Mouse (Mus musculus): ENCODE measurements around the gene Eef1akmt1. TPM values are rescaled to one million over a fixed set of nuclear protein-coding genes. Genes with fewer than 3 reads are reported as not detected.
A peak's percentile ranks its signal among the peaks of the same experiment; 100 is the strongest.

The Eef1akmt1 gene
- total RNA-seq (2012; rRNA removed) = 40.6 and 44.0 TPM in 2 replicates
- 10 to 100 TPM in 1 of 2 experiments, not detected in 1; 51.0 TPM for polyA plus RNA-seq (2012; ENCODE audit: insufficient read depth in 1 of 2, insufficient read length in 2 of 2, low read depth in 1 of 2, low replicate concordance in 2 of 2, missing spikeins in 1 of 2)

- H3K9ac ChIP-seq (ENCODE audit: control insufficient read depth, low read depth, low read length, poor library complexity, severe bottlenecking) = peak within 1 kb of the TSS; percentile 76
- peaks cover 0 to 12% of the 10 kb centered on the region in 2 experiments; a peak in 3 of 4 replicates for H3K36me3 ChIP-seq (ENCODE audit: control insufficient read depth in 1 of 2, insufficient read depth in 2 of 2, low read length in 2 of 2)
- peaks cover 6 to 16% of the 10 kb centered on the region in 2 experiments for H3K4me1 ChIP-seq (ENCODE audit: control insufficient read depth in 1 of 2, insufficient read depth in 2 of 2, low read length in 2 of 2)
- no peaks in the 10 kb centered on the region for H3K27me3 ChIP-seq (ENCODE audit: control insufficient read depth in 1 of 2, insufficient read depth in 2 of 2, low read length in 2 of 2)
- H3K27ac ChIP-seq (ENCODE audit: control insufficient read depth, low read depth, low read length) = peak within 1 kb of the TSS; percentile 78
- no peaks in the 10 kb centered on the region; the same call in 1 of the 2 replicates for H3K79me2 ChIP-seq (ENCODE audit: control insufficient read depth, insufficient read depth, low read length, poor library complexity)
- H3K4me3 ChIP-seq (ENCODE audit: control insufficient read depth in 1 of 2, insufficient read depth in 1 of 2, low read depth in 2 of 2, low read length in 2 of 2) = peak within 1 kb of the TSS; percentile 77 to 90
- no peaks in the 10 kb centered on the region for H3K9me3 ChIP-seq (replicated peaks; ENCODE audit: insufficient read depth, low read length)
- peak; percentile 96 for DNase-seq (ENCODE audit: low read depth, low spot score)
- TF ChIP-seq CHD2 (IDR thresholded peaks at IDR 0.05; ENCODE audit: low read length) (peak; percentile 65), SMC3 (IDR thresholded peaks at IDR 0.05; ENCODE audit: low read depth, low read length) (no peak; the same call in 1 of the 2 replicates), GABPA (IDR thresholded peaks at IDR 0.05; ENCODE audit: low read depth, low read length) (no peak), CTCF (IDR thresholded peaks at IDR 0.05 in 2 of 3, conservative IDR thresholded peaks at IDR 0.05 in 1 of 3; ENCODE audit: control insufficient read depth in 1 of 3, insufficient read depth in 1 of 3, low read depth in 2 of 3, low read length in 3 of 3, poor library complexity in 1 of 3, severe bottlenecking in 1 of 3) (no peak), MAZ (IDR thresholded peaks at IDR 0.05; ENCODE audit: low read depth, low read length) (peak; percentile 82; the same call in 1 of the 2 replicates), ZC3H11A (IDR thresholded peaks at IDR 0.05; ENCODE audit: low read depth, low read length) (no peak), POLR2A (IDR thresholded peaks at IDR 0.05; ENCODE audit: control insufficient read depth in 1 of 2, insufficient read depth in 1 of 2, low read depth in 1 of 2, low read length in 2 of 2, poor library complexity in 1 of 2) (peak; percentile 95 to 97), POLR2AphosphoS2 (IDR thresholded peaks at IDR 0.05; ENCODE audit: low read length) (peak; percentile 98), RAD21 (IDR thresholded peaks at IDR 0.05; ENCODE audit: low read depth, low read length) (no peak), ELF1 (IDR thresholded peaks at IDR 0.05; ENCODE audit: low read depth, low read length) (peak; percentile 79), ZKSCAN1 (IDR thresholded peaks at IDR 0.05; ENCODE audit: low read depth, low read length) (no peak), GATA1 (IDR thresholded peaks at IDR 0.05; ENCODE audit: low read depth, low read length) (peak; percentile 57), NRF1 (IDR thresholded peaks at IDR 0.05; ENCODE audit: insufficient read depth, low read depth, low read length, poor library complexity, severe bottlenecking) (peak; percentile 89), USF1 (IDR thresholded peaks at IDR 0.05; ENCODE audit: low read depth, low read length) (no peak), E2F4 (IDR thresholded peaks at IDR 0.05; ENCODE audit: borderline replicate concordance, low read depth, low read length) (peak; percentile 68; the same call in 1 of the 2 replicates), CHD1 (IDR thresholded peaks at IDR 0.05; ENCODE audit: low read depth, low read length) (no peak), MYC (IDR thresholded peaks at IDR 0.05; ENCODE audit: low read depth, low read length) (peak; percentile 65; the same call in 1 of the 2 replicates), TAL1 (IDR thresholded peaks at IDR 0.05; ENCODE audit: low read length) (no peak), ZNF384 (IDR thresholded peaks at IDR 0.05; ENCODE audit: low read depth, low read length) (no peak), HCFC1 (IDR thresholded peaks at IDR 0.05; ENCODE audit: low read depth, low read length) (peak; percentile 81), MXI1 (IDR thresholded peaks at IDR 0.05; ENCODE audit: low read depth, low read length) (peak; percentile 61), KAT2A (conservative IDR thresholded peaks at IDR 0.05; ENCODE audit: low read depth, low read length) (0 out of 2 replicates have a peak, but pooled peaks have one; percentile 37), UBTF (IDR thresholded peaks at IDR 0.05; ENCODE audit: borderline replicate concordance, insufficient read depth, low read depth, low read length) (no peak), MYB (IDR thresholded peaks at IDR 0.05; ENCODE audit: low read depth, low read length) (no peak), BHLHE40 (IDR thresholded peaks at IDR 0.05; ENCODE audit: borderline replicate concordance, low read depth, low read length) (no peak), MAX (IDR thresholded peaks at IDR 0.05; ENCODE audit: low read length) (peak; percentile 52; the same call in 1 of the 2 replicates), USF2 (IDR thresholded peaks at IDR 0.05; ENCODE audit: borderline replicate concordance in 1 of 2, insufficient read depth in 1 of 2, low read depth in 1 of 2, low read length in 2 of 2) (no peak), SIN3A (IDR thresholded peaks at IDR 0.05; ENCODE audit: low read length) (peak; percentile 87), TCF12 (IDR thresholded peaks at IDR 0.05; ENCODE audit: low read depth, low read length) (peak; percentile 46; the same call in 1 of the 2 replicates), POLR2AphosphoS5 (IDR thresholded peaks at IDR 0.05; ENCODE audit: borderline replicate concordance, low read depth, low read length) (no peak), ETS1 (IDR thresholded peaks at IDR 0.05; ENCODE audit: low read depth, low read length) (0 out of 2 replicates have a peak, but pooled peaks have one; percentile 25), MEF2A (IDR thresholded peaks at IDR 0.05; ENCODE audit: extremely low read depth, insufficient replicate concordance, low read depth, low read length, poor library complexity, severe bottlenecking) (no peak), TBP (IDR thresholded peaks at IDR 0.05; ENCODE audit: low read depth, low read length) (peak; percentile 79), NELFE (IDR thresholded peaks at IDR 0.05; ENCODE audit: low read depth, low read length) (peak; percentile 96)
Observed at GRCm38 (mm10) chr14:57571155-57572133, at the start of gene Eef1akmt1. Gene Eef1akmt1, minus strand, starts transcription at chr14:57571612.
